Mouse (Mus musculus): ENCODE data around the gene Rabep1. TPM values are rescaled to one million over a fixed set of nuclear protein-coding genes. Genes with fewer than 3 reads are reported as not detected.

Rabep1 gene
- polyA plus RNA-seq, 1 experiment from 2014 or later: 45.9 TPM

DNA sequence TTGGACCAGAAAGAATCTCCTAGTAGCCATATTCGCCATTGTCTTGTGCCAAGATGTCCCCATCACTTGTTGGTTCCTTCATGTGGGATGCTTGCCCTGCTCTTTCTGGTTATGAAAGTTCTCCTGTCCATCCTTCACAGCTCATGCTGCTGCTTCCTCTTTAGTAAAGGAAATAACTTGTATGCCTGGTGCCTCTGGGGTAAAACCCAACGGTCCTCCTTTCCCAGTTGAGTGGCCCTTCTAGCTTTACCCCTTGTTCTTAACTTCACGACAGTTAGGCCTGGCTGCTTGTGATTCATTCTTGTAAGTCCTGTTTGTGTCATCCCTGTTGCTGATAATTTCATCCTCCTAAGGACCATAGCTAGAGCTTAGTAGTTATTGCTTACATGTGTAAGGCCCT, 66.7 kb downstream of the Rabep1 start:
- no peak for ATAC-seq (ENCODE audit: insufficient number of reproducible peaks, insufficient read depth, low FRiP score, low TSS enrichment)
- Histone ChIP-seq H3K4me3 (no peak overlapping the region), H3K36me3 (peaks cover 37% of the 10 kb centered on the region), H3K4me2 (replicated peaks) (no peak overlapping the region), H3K9me3 (no peaks in the 10 kb centered on the region), H3K9ac (no peak overlapping the region), H3K27me3 (no peaks in the 10 kb centered on the region), H3K27ac (no peak overlapping the region), H3K4me1 (no peaks in the 10 kb centered on the region)
- WGBS: 93% methylated on average over 3 of the region's 3 CpGs

DNA sequence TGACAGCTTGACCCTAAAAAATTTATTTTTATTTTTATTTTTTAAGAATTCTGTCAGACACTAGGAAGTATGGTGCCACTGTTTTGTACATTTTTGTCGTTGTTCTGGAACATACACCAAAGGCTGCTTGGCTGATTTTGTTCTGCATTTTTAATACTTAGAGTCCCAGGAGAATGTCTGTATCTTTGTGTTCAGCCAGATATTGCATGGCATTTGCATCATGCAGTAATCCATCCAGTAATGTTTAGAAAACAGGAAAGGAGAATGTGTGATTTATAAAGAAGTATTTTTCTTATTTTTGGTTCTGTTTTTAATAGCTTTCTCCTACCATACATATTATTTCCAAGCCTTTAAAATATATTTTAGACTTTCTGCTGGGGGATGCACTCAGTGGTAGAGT, 67.3 kb downstream of the Rabep1 start:
- ATAC-seq (ENCODE audit: insufficient number of reproducible peaks, insufficient read depth, low FRiP score, low TSS enrichment): no peak
- Histone ChIP-seq H3K4me3 (no peak overlapping the region), H3K9ac (no peak overlapping the region), H3K27ac (no peak overlapping the region), H3K36me3 (peaks cover 38% of the 10 kb centered on the region), H3K4me1 (no peaks in the 10 kb centered on the region), H3K27me3 (no peaks in the 10 kb centered on the region), H3K4me2 (replicated peaks) (no peak overlapping the region), H3K9me3 (no peaks in the 10 kb centered on the region)
- 94% methylated on average over 1 of the region's 1 CpGs for WGBS

DNA sequence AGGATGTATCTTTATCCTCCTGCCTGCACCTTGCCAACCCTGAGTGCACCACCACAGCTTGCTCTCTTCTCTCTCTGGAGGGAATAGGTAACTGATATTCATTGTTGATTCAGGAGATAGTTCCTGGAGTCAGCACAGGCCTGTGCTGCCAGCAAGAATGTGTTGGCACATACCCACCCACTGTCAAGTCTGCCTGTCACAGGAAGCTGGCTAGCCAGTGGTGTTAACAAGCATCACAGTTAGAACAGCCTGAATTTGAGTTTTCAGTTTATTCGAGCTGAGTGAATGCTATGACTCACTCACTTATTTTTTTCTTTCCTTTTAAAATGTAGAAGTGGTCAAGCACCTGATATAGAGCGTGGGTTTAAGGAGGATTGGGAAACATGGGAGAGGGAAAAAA, 73.3 kb downstream of the Rabep1 start:
- Histone ChIP-seq H3K4me1 (no peaks in the 10 kb centered on the region), H3K9ac (no peak overlapping the region), H3K9me3 (no peaks in the 10 kb centered on the region), H3K27ac (no peak overlapping the region), H3K27me3 (no peaks in the 10 kb centered on the region), H3K4me3 (no peak overlapping the region), H3K36me3 (peaks cover 39% of the 10 kb centered on the region), H3K4me2 (replicated peaks) (no peak overlapping the region)
- ATAC-seq (ENCODE audit: insufficient number of reproducible peaks, insufficient read depth, low FRiP score, low TSS enrichment): no peak
- WGBS: 89% methylated on average over 2 of the region's 2 CpGs

DNA sequence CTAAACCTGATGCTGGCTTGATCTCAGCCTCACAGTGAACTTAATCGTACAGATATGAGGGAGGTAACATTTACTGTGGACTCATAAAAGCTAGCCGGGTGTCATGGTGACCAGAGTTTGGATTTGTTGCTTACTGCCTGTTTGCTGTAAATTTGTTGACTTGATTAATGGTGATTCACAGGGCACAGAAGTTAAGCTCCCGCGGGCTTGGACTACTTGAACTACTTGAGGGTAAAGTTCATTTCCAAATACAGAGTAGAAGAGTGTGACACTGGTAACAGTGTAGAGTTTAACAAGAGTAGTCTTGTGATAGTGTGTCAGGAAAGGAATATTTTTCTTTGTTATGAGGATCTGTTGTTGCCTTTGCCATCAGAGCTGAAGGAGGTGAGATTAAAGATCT, 74.9 kb downstream of the Rabep1 start:
- 95% methylated on average over 4 of the region's 4 CpGs for WGBS
- Histone ChIP-seq H3K4me2 (replicated peaks) (no peak overlapping the region), H3K4me1 (no peaks in the 10 kb centered on the region), H3K9me3 (no peaks in the 10 kb centered on the region), H3K27ac (no peak overlapping the region), H3K9ac (no peak overlapping the region), H3K4me3 (no peak overlapping the region), H3K36me3 (peaks cover 45% of the 10 kb centered on the region), H3K27me3 (no peaks in the 10 kb centered on the region)
- ATAC-seq (ENCODE audit: insufficient number of reproducible peaks, insufficient read depth, low FRiP score, low TSS enrichment): no peak

DNA sequence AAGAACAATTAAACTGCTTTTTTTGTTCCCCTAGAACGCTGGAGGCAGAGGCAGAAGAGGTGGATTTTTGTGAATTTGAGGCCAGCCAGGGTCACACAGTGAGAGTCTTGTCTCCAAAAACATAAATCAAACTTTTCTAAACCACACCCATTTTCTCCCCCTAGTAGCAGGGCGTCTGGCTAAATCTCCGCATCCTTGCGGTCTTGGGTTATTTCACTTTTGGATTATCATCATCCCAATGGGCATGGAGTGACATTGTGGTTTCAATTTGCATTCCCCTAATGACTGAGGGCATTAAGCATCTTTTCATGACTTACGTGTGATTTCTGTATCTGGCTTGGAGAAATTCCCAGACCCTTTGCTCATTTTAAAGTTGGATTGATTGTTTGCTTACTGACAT, 86.9 kb downstream of the Rabep1 start:
- H3K27me3 ChIP-seq: no peaks in the 10 kb centered on the region
- no peaks in the 10 kb centered on the region for H3K9me3 ChIP-seq
- no peak for ATAC-seq (ENCODE audit: insufficient number of reproducible peaks, insufficient read depth, low FRiP score, low TSS enrichment)
- H3K4me3 ChIP-seq: no peak overlapping the region
- no peak overlapping the region for H3K27ac ChIP-seq
- peaks cover 39% of the 10 kb centered on the region for H3K36me3 ChIP-seq
- H3K4me2 ChIP-seq (replicated peaks): no peak overlapping the region
- no peak overlapping the region for H3K9ac ChIP-seq
- no peaks in the 10 kb centered on the region for H3K4me1 ChIP-seq
- WGBS: 86% methylated on average over 5 of the region's 5 CpGs

DNA sequence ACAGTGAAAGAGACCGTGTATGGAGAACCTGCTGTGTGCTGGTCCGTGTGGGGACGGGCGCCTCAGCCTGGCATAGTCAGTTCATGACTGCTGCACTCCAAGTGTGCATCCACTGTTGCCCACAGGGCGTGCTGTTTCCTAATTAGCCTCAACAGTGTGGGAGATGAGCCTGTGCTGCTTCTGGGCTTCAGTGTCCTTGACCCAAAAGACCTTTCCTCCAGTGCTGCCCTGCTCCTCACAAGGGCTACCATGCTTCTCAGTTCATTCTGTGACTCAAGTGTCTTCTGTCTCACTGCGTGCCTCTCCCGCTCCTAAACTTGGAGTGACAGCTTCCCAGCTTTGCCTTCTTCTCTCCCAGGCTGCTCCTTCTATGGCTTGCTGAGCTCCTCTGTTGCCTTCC, 90.7 kb downstream of the Rabep1 start:
- no peak overlapping the region for H3K9ac ChIP-seq
- H3K9me3 ChIP-seq: no peaks in the 10 kb centered on the region
- WGBS: 90% methylated on average over 7 of the region's 7 CpGs
- no peak for ATAC-seq (ENCODE audit: insufficient number of reproducible peaks, insufficient read depth, low FRiP score, low TSS enrichment)
- no peaks in the 10 kb centered on the region for H3K4me1 ChIP-seq
- peaks cover 65% of the 10 kb centered on the region for H3K36me3 ChIP-seq
- no peak overlapping the region for H3K4me2 ChIP-seq (replicated peaks)
- H3K4me3 ChIP-seq: no peak overlapping the region
- H3K27me3 ChIP-seq: no peaks in the 10 kb centered on the region
- no peak overlapping the region for H3K27ac ChIP-seq

DNA sequence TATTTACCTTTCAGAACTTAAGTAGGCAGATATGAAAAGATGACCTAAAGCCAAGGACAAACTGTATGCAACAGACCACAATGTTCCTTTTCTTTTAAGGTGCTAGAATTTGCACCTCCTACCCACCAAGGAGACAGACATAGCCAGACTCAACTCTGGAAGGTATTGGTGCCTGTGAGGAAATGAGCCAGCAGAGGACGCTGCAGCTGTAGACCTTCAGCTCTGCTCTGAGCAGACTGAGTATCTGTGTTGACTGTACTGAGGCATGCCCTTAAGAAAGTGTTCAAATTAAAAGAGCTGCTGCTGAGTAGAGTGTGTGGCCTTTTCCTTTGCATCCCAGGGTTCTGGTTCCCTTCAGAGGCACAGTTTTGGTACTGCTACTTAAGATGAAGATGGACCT, 98.0 kb downstream of the Rabep1 start:
- Histone ChIP-seq H3K9ac (no peak overlapping the region), H3K36me3 (peaks cover 78% of the 10 kb centered on the region), H3K27me3 (no peaks in the 10 kb centered on the region), H3K9me3 (no peaks in the 10 kb centered on the region), H3K4me2 (replicated peaks) (no peak overlapping the region), H3K4me3 (no peak overlapping the region), H3K27ac (no peak overlapping the region), H3K4me1 (no peaks in the 10 kb centered on the region)
- 81% methylated on average over 1 of the region's 1 CpGs for WGBS
- ATAC-seq (ENCODE audit: insufficient number of reproducible peaks, insufficient read depth, low FRiP score, low TSS enrichment): no peak

DNA sequence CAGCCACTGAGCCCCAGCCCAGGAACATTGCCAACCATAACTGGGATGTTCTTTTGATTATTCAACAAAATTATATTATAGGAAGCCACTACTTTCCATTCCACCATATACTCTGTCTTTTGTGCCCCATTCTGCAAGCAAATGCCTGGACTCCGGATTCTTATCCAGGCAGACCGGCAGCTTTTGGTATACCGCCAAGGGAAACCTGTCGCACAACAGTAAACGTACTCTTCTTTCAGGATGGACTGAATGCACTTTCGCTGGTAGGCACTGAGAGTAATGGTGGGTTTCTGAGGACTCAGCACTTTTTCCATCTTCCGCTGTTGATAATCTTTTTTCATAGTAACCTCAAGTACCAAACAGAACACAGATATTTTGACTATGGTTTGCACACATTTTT, 99.1 kb downstream of the Rabep1 start:
- Histone ChIP-seq H3K9me3 (no peaks in the 10 kb centered on the region), H3K36me3 (peaks cover 80% of the 10 kb centered on the region), H3K4me1 (no peaks in the 10 kb centered on the region), H3K4me2 (replicated peaks) (no peak overlapping the region), H3K27me3 (no peaks in the 10 kb centered on the region), H3K9ac (no peak overlapping the region), H3K4me3 (no peak overlapping the region), H3K27ac (no peak overlapping the region)
- no peak for ATAC-seq (ENCODE audit: insufficient number of reproducible peaks, insufficient read depth, low FRiP score, low TSS enrichment)
- 91% methylated on average over 7 of the region's 7 CpGs for WGBS

DNA sequence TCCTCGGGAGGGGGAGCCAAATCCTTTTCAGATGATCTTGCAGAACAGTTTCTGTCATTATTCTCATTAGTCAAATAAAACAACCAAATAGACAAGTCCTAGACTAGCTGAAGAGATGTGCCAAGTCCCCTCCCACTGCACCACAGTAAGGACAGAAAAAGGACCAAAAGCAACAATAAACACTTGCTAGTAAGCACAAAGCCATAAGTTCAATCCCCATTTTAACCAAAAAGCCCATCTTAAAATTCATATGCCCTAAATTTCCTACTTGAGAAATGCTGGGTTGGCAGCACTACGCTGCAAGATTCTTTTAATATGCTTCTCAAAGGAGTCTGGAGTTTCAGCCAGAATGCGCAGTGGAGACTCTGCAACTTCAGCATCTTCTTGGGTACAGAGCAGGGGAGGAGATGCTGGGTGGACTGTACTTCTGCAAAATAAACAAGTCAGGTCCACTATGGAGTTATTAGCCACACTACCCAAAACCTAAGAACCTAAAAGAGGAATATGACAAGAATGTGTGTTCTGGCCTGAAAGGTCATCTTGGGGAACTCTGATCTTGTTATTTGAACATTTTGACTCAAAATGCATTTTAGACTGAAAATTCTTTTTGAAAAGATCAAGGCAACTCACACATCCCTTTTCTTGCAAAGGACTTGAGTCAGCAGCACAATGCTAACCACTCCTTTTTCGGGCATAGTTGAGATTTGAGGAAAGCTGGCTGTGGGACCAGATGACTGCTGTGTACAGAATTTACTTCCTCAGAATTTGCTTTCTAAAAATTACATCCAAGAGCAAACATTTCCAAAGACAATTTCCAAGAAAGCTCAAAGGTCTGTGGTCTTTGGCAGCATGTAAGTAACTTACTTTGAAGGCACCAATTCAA, 100.6 kb downstream of the Rabep1 start:
- no peak for ATAC-seq (ENCODE audit: insufficient number of reproducible peaks, insufficient read depth, low FRiP score, low TSS enrichment)
- no peak overlapping the region for H3K27ac ChIP-seq
- no peaks in the 10 kb centered on the region for H3K27me3 ChIP-seq
- H3K4me1 ChIP-seq: no peaks in the 10 kb centered on the region
- no peak overlapping the region for H3K4me3 ChIP-seq
- no peak overlapping the region for H3K4me2 ChIP-seq (replicated peaks)
- 91% methylated on average over 4 of the region's 4 CpGs for WGBS
- H3K36me3 ChIP-seq: peaks cover 81% of the 10 kb centered on the region
- H3K9ac ChIP-seq: no peak overlapping the region
- H3K9me3 ChIP-seq: no peaks in the 10 kb centered on the region

DNA sequence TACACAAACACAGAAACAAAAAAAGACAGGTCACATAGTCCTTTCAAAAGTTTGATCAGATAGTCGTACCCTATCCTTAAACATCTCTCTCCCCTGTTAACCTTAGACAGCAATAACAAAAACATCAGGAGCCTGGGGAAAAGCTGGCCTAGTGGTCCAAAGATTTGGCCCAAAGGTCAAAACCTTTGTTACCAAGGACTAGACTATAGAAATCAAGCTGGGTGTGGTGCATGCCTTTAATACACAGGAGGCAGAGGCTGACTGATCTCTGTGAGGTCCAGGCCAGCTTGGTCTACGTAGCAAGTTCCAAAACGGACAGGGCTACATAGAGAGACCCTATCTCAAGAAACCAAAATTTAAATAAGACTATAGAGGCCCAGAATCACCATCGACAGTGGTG, 110.1 kb downstream of the Rabep1 start:
- Histone ChIP-seq H3K9ac (no peak overlapping the region), H3K27me3 (no peaks in the 10 kb centered on the region), H3K9me3 (no peaks in the 10 kb centered on the region), H3K4me3 (no peak overlapping the region), H3K4me1 (no peaks in the 10 kb centered on the region), H3K27ac (no peak overlapping the region), H3K4me2 (replicated peaks) (no peak overlapping the region), H3K36me3 (peaks cover 78% of the 10 kb centered on the region)
- WGBS: 83% methylated on average over 4 of the region's 4 CpGs
- ATAC-seq (ENCODE audit: insufficient number of reproducible peaks, insufficient read depth, low FRiP score, low TSS enrichment): no peak

DNA sequence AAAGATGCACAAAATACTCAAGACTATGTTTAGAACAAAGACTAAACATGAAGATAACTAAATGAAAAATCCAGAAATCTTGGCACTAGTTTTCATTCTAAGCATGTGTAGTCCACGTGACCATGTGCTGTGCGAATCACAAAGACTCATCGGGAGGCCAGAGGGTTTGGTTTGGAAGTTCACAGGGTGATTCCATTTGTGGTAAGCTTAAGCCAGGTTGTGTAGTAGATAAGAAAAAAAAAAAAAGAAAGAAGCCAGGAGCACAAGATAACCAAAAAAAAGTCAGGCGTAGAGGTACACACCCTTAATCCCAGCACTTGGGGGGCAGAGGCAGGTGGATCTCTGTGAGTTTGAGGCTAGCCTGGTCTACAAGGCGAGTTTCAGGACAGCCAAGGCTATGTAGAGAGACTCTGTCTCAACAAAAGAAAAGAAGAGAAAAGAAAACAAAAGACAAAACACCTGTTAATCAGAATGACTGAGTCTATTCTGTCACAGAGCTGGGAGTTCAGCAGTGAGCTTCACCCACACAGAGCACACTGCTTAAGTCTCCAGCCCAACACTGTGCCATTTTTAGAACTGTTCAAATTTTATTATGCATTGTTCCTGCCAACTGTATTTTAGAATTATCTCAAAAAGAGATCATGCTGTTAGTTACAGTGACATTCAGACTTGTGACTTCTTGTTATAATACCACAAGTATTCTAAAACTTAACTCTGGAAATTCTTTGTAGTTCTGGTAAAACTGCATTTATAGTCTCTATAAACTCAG, 116.4 kb downstream of the Rabep1 start:
- Histone ChIP-seq H3K4me3 (no peak overlapping the region), H3K27ac (no peak overlapping the region), H3K27me3 (no peaks in the 10 kb centered on the region), H3K9ac (no peak overlapping the region), H3K4me1 (no peaks in the 10 kb centered on the region), H3K36me3 (peaks cover 90% of the 10 kb centered on the region), H3K4me2 (replicated peaks) (no peak overlapping the region), H3K9me3 (no peaks in the 10 kb centered on the region)
- WGBS: 96% methylated on average over 5 of the region's 5 CpGs
- no peak for ATAC-seq (ENCODE audit: insufficient number of reproducible peaks, insufficient read depth, low FRiP score, low TSS enrichment)

DNA sequence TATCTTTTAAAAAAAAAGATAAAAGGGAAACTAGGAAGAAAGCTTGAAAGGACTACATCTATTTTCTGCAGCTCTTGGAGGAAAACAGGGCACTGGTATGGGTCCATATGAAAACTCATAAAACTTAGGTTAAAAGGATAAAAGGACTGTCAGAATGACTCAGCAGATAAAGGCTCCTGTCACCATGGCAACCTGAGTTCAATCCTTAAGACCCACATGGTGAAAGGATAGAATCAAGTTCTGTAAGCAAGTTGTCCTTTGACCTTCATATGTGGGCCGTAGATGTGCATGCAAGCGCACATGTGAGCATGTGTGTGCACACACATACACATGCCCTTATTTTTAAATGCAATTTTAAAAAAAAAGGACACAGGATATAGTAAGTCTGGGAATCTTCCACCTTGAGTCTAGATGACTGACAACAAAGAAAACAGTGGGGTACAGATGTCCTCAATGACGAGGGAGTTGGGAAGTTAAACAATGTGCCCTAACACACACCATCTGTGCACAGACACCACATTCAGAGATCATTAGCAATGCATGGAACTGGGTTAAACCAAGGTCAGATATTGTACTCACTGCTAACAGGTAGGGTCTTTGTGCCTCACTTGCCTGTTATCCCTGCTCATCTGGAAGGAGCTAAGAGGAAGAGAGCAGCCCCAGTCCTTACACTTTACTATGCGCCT, 119.8 kb downstream of the Rabep1 start:
- ATAC-seq (ENCODE audit: insufficient number of reproducible peaks, insufficient read depth, low FRiP score, low TSS enrichment): no peak
- Histone ChIP-seq H3K9me3 (no peaks in the 10 kb centered on the region), H3K4me3 (no peak overlapping the region), H3K36me3 (peaks cover 68% of the 10 kb centered on the region), H3K9ac (no peak overlapping the region), H3K4me1 (peaks cover 8% of the 10 kb centered on the region), H3K27me3 (no peaks in the 10 kb centered on the region), H3K27ac (no peak overlapping the region), H3K4me2 (replicated peaks) (no peak overlapping the region)
- 70% methylated on average over 4 of the region's 4 CpGs for WGBS
